Mouse (Mus musculus): ENCODE data around the gene Macrod2.
A peak's percentile ranks its signal among the peaks of the same experiment; 100 is the strongest.

The Macrod2 gene

GRCm38 (mm10) chr2:142410124-142410523 lies 2015.0 kb downstream of the Macrod2 start:
- DNase-seq, result no peak

GRCm38 (mm10) chr2:142433126-142433525 lies 2038.0 kb downstream of the Macrod2 start:
- no peak for DNase-seq

GRCm38 (mm10) chr2:142434731-142435130 lies 2039.6 kb downstream of the Macrod2 start:
- DNase-seq, result no peak

- peak; percentile 96 for DNase-seq
These were observed 2042.7 kb downstream of the Macrod2 start for GRCm38 (mm10) chr2:142437606-142438461.

Measured in cerebellum, adult 9-11 months (tissue).